Mouse (Mus musculus): ENCODE measurements around the gene Asap3. TPM values are rescaled to one million over a fixed set of nuclear protein-coding genes. Genes with fewer than 3 reads are reported as not detected.

Asap3 gene
- polyA plus RNA-seq, 1 experiment: 3.2 TPM

- H3K27ac ChIP-seq (ENCODE audit: insufficient read depth, low read length): no peak overlapping the region
- no peak overlapping the region for H3K4me3 ChIP-seq (ENCODE audit: insufficient read depth, low read length)
- peaks cover 7% of the 10 kb centered on the region for H3K4me1 ChIP-seq (ENCODE audit: control insufficient read depth, insufficient read depth, low read length)
- TF ChIP-seq CTCF (IDR thresholded peaks at IDR 0.05; ENCODE audit: extremely low read depth, insufficient read depth, low read length) (no peak), POLR2A (IDR thresholded peaks at IDR 0.05; ENCODE audit: extremely low read depth, insufficient read depth, low read length) (peak; percentile 33; the same call in 1 of the 2 replicates)
These were observed 77.6 kb downstream of the Asap3 start for GRCm38 (mm10) chr4:136283783-136284182.

DNA sequence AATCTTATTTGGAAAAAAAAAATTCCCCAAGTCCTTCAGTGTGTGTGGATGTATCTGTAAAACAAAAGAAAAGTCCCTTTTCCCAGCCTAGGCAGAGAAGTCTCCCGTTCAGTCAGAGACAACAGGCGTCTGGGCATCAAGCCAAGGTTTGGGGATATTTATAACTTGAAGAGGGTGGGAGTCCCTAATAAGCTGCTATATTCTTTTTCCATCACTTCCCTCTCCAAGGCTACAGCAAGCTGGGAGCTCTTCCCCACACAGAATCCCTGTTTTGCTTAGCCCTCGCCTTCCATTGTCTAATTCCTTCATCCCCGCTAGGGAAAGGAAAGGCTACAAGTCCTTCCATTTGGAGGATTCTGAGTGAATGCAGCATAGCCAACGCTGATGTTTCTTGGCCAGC is 78.3 kb downstream of the Asap3 start, which contains the start of gene Zfp46:
Gene Zfp46 (plus strand): TSS at position 229 of the 400 bp plus-strand sequence.
- H3K4me1 ChIP-seq (ENCODE audit: control insufficient read depth, insufficient read depth, low read length): peaks cover 7% of the 10 kb centered on the region

DNA sequence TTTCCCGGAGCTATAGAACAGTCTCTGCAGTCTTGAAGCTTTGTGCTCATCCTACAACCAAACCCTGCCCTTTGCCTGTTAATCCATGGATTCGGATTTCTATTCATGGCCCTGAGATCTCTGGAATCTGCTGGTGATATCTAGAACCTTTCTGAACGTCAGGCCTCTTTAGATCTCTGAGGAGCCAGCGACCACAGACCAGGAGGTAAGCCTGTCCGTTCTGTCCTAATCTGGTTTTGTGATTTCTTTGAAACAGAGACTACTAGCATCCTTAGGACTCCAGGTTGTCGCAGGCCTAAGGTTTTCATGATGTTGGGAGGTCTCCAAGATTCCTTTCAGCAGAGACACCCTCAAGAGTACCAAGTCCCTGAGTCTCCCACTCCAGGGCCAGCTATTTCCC is 78.7 kb downstream of the Asap3 start:
- Histone ChIP-seq H3K4me3 (ENCODE audit: insufficient read depth, low read length) (peak overlapping the region; percentile 46), H3K4me1 (ENCODE audit: control insufficient read depth, insufficient read depth, low read length) (peaks cover 7% of the 10 kb centered on the region)
- TF ChIP-seq CTCF (IDR thresholded peaks at IDR 0.05; ENCODE audit: extremely low read depth, insufficient read depth, low read length) (no peak), POLR2A (IDR thresholded peaks at IDR 0.05; ENCODE audit: extremely low read depth, insufficient read depth, low read length) (no peak)

More for the DNA sequence above, 78.3 kb downstream of the Asap3 start, which contains the start of gene Zfp46:
- H3K27ac ChIP-seq (ENCODE audit: insufficient read depth, low read length): peak within 1 kb of the TSS; percentile 97
- peak within 1 kb of the TSS; percentile 46 for H3K4me3 ChIP-seq (ENCODE audit: insufficient read depth, low read length)
- TF ChIP-seq CTCF (IDR thresholded peaks at IDR 0.05; ENCODE audit: extremely low read depth, insufficient read depth, low read length) (no peak), POLR2A (IDR thresholded peaks at IDR 0.05; ENCODE audit: extremely low read depth, insufficient read depth, low read length) (peak; percentile 75; the same call in 1 of the 2 replicates)

DNA sequence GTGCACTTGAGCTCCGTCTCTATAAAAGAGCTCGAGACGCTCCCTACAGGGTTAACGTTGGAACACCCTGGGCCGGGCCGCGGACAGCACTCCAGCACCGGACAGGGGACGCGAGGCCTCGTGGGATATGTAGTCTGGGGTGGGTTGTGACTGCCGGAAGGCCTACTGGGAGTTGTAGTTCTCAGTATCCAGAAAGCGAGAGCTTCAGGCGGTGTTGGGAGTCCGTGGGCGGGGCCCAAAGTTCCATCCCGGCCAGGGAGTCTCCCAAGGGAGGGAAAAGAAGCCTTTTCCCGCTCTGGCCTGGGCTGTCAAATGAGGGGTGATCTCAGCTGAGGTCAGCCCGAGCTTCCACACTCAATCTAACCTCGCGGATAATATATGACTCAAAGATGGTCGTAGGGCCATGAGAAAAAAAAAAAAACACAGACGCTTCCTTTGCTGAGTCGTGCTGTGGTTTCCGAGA is 79.2 kb downstream of the Asap3 start:
- no peak for TF ChIP-seq CTCF (IDR thresholded peaks at IDR 0.05; ENCODE audit: extremely low read depth, insufficient read depth, low read length)
- TF ChIP-seq POLR2A (IDR thresholded peaks at IDR 0.05; ENCODE audit: extremely low read depth, insufficient read depth, low read length): peak; percentile 78
- H3K4me3 ChIP-seq (ENCODE audit: insufficient read depth, low read length): peak overlapping the region; percentile 46
- H3K4me1 ChIP-seq (ENCODE audit: control insufficient read depth, insufficient read depth, low read length): peaks cover 7% of the 10 kb centered on the region
- H3K27ac ChIP-seq (ENCODE audit: insufficient read depth, low read length): peak overlapping the region; percentile 97

More for the DNA sequence above, 78.7 kb downstream of the Asap3 start:
- H3K27ac ChIP-seq (ENCODE audit: insufficient read depth, low read length): peak overlapping the region; percentile 97

- Histone ChIP-seq H3K4me1 (ENCODE audit: control insufficient read depth, insufficient read depth, low read length) (peaks cover 7% of the 10 kb centered on the region), H3K4me3 (ENCODE audit: insufficient read depth, low read length) (peak overlapping the region; percentile 46), H3K27ac (ENCODE audit: insufficient read depth, low read length) (peak overlapping the region; percentile 39)
- peak; percentile 56; the same call in 1 of the 2 replicates for TF ChIP-seq POLR2A (IDR thresholded peaks at IDR 0.05; ENCODE audit: extremely low read depth, insufficient read depth, low read length)
- TF ChIP-seq CTCF (IDR thresholded peaks at IDR 0.05; ENCODE audit: extremely low read depth, insufficient read depth, low read length): no peak
These were observed 79.7 kb downstream of the Asap3 start for GRCm38 (mm10) chr4:136285811-136286371.

- H3K27ac ChIP-seq (ENCODE audit: insufficient read depth, low read length): no peak overlapping the region
- H3K4me3 ChIP-seq (ENCODE audit: insufficient read depth, low read length): no peak overlapping the region
- TF ChIP-seq POLR2A (IDR thresholded peaks at IDR 0.05; ENCODE audit: extremely low read depth, insufficient read depth, low read length) (no peak), CTCF (IDR thresholded peaks at IDR 0.05; ENCODE audit: extremely low read depth, insufficient read depth, low read length) (no peak)
- peaks cover 3% of the 10 kb centered on the region; the same call in 1 of the 2 replicates for H3K4me1 ChIP-seq (ENCODE audit: control insufficient read depth, insufficient read depth, low read length)
These were observed 84.0 kb downstream of the Asap3 start for GRCm38 (mm10) chr4:136289918-136290780.

GRCm38 (mm10) chr4:136290781-136291595 is 84.8 kb downstream of the Asap3 start:
- H3K27ac ChIP-seq (ENCODE audit: insufficient read depth, low read length): no peak overlapping the region
- TF ChIP-seq POLR2A (IDR thresholded peaks at IDR 0.05; ENCODE audit: extremely low read depth, insufficient read depth, low read length) (no peak), CTCF (IDR thresholded peaks at IDR 0.05; ENCODE audit: extremely low read depth, insufficient read depth, low read length) (no peak)
- H3K4me3 ChIP-seq (ENCODE audit: insufficient read depth, low read length): no peak overlapping the region
- peaks cover 3% of the 10 kb centered on the region; the same call in 1 of the 2 replicates for H3K4me1 ChIP-seq (ENCODE audit: control insufficient read depth, insufficient read depth, low read length)

DNA sequence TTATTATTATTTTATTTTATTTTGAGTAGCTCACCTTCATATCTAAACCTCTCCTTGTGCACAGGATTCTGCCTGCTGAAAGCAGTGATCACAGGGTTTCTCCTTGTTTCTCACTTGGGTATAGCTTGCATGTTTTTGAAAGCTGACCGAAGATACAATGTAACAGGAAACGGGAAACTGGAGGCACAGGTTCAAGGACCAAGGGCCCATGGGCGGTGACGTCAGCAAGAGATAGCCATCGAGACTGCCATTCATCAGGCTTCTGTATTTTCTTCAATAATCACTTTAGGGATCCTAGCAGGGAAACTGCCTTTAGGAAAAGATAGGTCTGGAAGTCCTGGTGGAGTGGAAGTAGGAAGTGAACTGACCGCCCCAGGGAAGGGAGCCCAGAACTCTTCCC is 85.5 kb downstream of the Asap3 start:
- Histone ChIP-seq H3K4me3 (ENCODE audit: insufficient read depth, low read length) (no peak overlapping the region), H3K27ac (ENCODE audit: insufficient read depth, low read length) (no peak overlapping the region), H3K4me1 (ENCODE audit: control insufficient read depth, insufficient read depth, low read length) (peaks cover under 1% of the 10 kb centered on the region; the same call in 1 of the 2 replicates)
- TF ChIP-seq CTCF (IDR thresholded peaks at IDR 0.05; ENCODE audit: extremely low read depth, insufficient read depth, low read length): no peak
- TF ChIP-seq POLR2A (IDR thresholded peaks at IDR 0.05; ENCODE audit: extremely low read depth, insufficient read depth, low read length): no peak

Other genes with a start within 250 kb of the Asap3 start
- gene Gale, start 242.6 kb upstream of the Asap3 start, polyA plus RNA-seq (2012; rRNA removed): 35.9 and 38.9 TPM in 2 replicates
- gene Lypla2, start 233.7 kb upstream of the Asap3 start, polyA plus RNA-seq (2012; rRNA removed): 98.6 and 108 TPM in 2 replicates
- 103 and 110 TPM in 2 replicates for gene Pithd1, start 219.1 kb upstream of the Asap3 start, polyA plus RNA-seq (2012; rRNA removed)
- 16.5 and 16.8 TPM in 2 replicates for gene Eloa, start 184.6 kb upstream of the Asap3 start, polyA plus RNA-seq (2012; rRNA removed)
- gene Rpl11, start 152.9 kb upstream of the Asap3 start, polyA plus RNA-seq (2012; rRNA removed): 511 and 520 TPM in 2 replicates
- 75.7 and 82.9 TPM in 2 replicates for gene Id3, start 62.9 kb upstream of the Asap3 start, polyA plus RNA-seq (2012; rRNA removed)
- 0.67 and 0.78 TPM in 2 replicates for gene E2f2, start 34.0 kb upstream of the Asap3 start, polyA plus RNA-seq (2012; rRNA removed)
- gene Tcea3, start 41.4 kb downstream of the Asap3 start, polyA plus RNA-seq (2012; rRNA removed): 0.53 and 0.92 TPM in 2 replicates
- gene Zfp46, start 78.3 kb downstream of the Asap3 start, polyA plus RNA-seq (2012; rRNA removed): 61.6 and 72.2 TPM in 2 replicates
- gene Hnrnpr, start 104.6 kb downstream of the Asap3 start, polyA plus RNA-seq (2012; rRNA removed): 59.9 and 60.2 TPM in 2 replicates
- gene Htr1d, start 217.2 kb downstream of the Asap3 start, polyA plus RNA-seq (2012; rRNA removed): 0.19 and 0.81 TPM in 2 replicates

Data from cortical plate, adult 2 months (tissue).